Mouse (Mus musculus): ENCODE data around the gene Tbc1d1. TPM values are rescaled to one million over a fixed set of nuclear protein-coding genes. Genes with fewer than 3 reads are reported as not detected.

Gene Tbc1d1
- total and polyA plus RNA-seq, 3 experiments, result 26.0 to 38.6 (median 31.9) TPM

DNA sequence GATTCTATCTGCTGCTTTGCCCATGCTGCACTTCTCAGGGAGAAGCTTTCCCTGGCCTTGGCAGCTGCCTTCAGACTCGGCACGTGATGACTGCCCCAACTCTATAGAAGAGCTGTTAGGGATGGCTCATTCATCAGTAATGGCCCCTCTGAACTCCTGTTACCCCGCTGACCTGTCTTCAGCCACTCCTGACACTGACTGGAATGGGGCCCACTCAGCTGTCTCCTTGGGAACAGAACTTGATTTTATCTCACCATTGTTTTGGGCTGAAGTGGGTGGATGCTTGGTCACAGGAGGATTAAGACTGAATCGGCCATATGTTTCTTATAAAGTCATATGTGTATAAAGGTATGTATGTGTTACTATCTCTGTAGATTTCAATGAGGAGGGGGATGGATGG is 145.1 kb downstream of the Tbc1d1 start:
- Histone ChIP-seq H3K4me1 (ENCODE audit: control insufficient read depth in 1 of 2, insufficient read depth in 2 of 2) (peaks cover 17 to 48% of the 10 kb centered on the region in 2 experiments), H3K4me3 (replicated peaks in 1 of 3; ENCODE audit: low read depth in 2 of 3, low read length in 2 of 3, poor library complexity in 1 of 3) (no peak overlapping the region), H3K36me3 (replicated peaks in 1 of 2; ENCODE audit: control insufficient read depth in 1 of 2, insufficient read depth in 1 of 2, low read length in 1 of 2) (peaks cover 8 to 66% of the 10 kb centered on the region in 2 experiments), H3K27ac (ENCODE audit: insufficient read depth, low read depth) (no peak overlapping the region), H3K4me2 (ENCODE audit: insufficient read depth, low read depth, poor library complexity, severe bottlenecking) (no peak overlapping the region), H3K9ac (ENCODE audit: insufficient read depth, low read depth) (no peak overlapping the region), H3K9me3 (replicated peaks; ENCODE audit: low read length) (no peaks in the 10 kb centered on the region), H3K27me3 (replicated peaks) (no peaks in the 10 kb centered on the region), H3K79me2 (replicated peaks; ENCODE audit: control insufficient read depth, extremely low read depth, insufficient read depth, poor library complexity, severe bottlenecking) (no peaks in the 10 kb centered on the region)
- in situ Hi-C loops (cut with MboI; ENCODE audit: low pct_ligation_motif_present, low pct_unique_long_range_greater_than_20kb, low sequenced_read_pairs), result no loop called here
- no peak for DNase-seq (ENCODE audit: extremely low read depth)
- TF ChIP-seq PAX5 (IDR thresholded peaks at IDR 0.05; ENCODE audit: low read length) (no peak), MXI1 (IDR thresholded peaks at IDR 0.05; ENCODE audit: low read depth, low read length) (no peak), CHD1 (IDR thresholded peaks at IDR 0.05; ENCODE audit: low read depth, low read length) (no peak), HCFC1 (IDR thresholded peaks at IDR 0.05; ENCODE audit: low read depth, low read length) (no peak), EP300 (IDR thresholded peaks at IDR 0.05; ENCODE audit: low read length) (no peak), RCOR1 (conservative IDR thresholded peaks at IDR 0.05; ENCODE audit: low read depth, low read length) (no peak), CTCF (conservative IDR thresholded peaks at IDR 0.05 in 1 of 2, IDR thresholded peaks at IDR 0.05 in 1 of 2; ENCODE audit: low read depth in 2 of 2, low read length in 2 of 2) (no peak), MAZ (IDR thresholded peaks at IDR 0.05; ENCODE audit: low read depth, low read length) (no peak), IRF4 (IDR thresholded peaks at IDR 0.05; ENCODE audit: low read depth, low read length) (no peak), UBTF (IDR thresholded peaks at IDR 0.05; ENCODE audit: low read depth, low read length) (no peak), SIN3A (IDR thresholded peaks at IDR 0.05; ENCODE audit: low read length) (no peak)
- dilution Hi-C loops (cut with MboI; ENCODE audit: extremely low pct_ligation_motif_present, extremely low pct_unique_long_range_greater_than_20kb, low sequenced_read_pairs), result no loop called here

GRCm38 (mm10) chr5:64307289-64307688 is 151.2 kb downstream of the Tbc1d1 start:
- no peak for TF ChIP-seq POLR2A (IDR thresholded peaks at IDR 0.05; ENCODE audit: low read depth, low read length)
- in situ Hi-C loops (cut with MboI; ENCODE audit: low pct_ligation_motif_present, low pct_unique_long_range_greater_than_20kb, low sequenced_read_pairs), result no loop called here
- no peaks in the 10 kb centered on the region; the same call in 1 of the 2 replicates for H3K79me2 ChIP-seq (replicated peaks; ENCODE audit: control insufficient read depth, extremely low read depth, insufficient read depth, poor library complexity, severe bottlenecking)
- DNase-seq (ENCODE audit: extremely low read depth), result no peak
- no peak overlapping the region for H3K4me3 ChIP-seq (replicated peaks in 1 of 3; ENCODE audit: low read depth in 2 of 3, low read length in 2 of 3, poor library complexity in 1 of 3)
- H3K27me3 ChIP-seq (replicated peaks), result no peaks in the 10 kb centered on the region
- H3K9me3 ChIP-seq (replicated peaks; ENCODE audit: low read length), result no peaks in the 10 kb centered on the region
- H3K9ac ChIP-seq (ENCODE audit: insufficient read depth, low read depth), result no peak overlapping the region
- dilution Hi-C loops (cut with MboI; ENCODE audit: extremely low pct_ligation_motif_present, extremely low pct_unique_long_range_greater_than_20kb, low sequenced_read_pairs), result no loop called here
- H3K4me2 ChIP-seq (ENCODE audit: insufficient read depth, low read depth, poor library complexity, severe bottlenecking), result no peak overlapping the region
- H3K36me3 ChIP-seq (replicated peaks in 1 of 2; ENCODE audit: control insufficient read depth in 1 of 2, insufficient read depth in 1 of 2, low read length in 1 of 2), result peaks cover 14 to 63% of the 10 kb centered on the region in 2 experiments
- H3K4me1 ChIP-seq (ENCODE audit: control insufficient read depth in 1 of 2, insufficient read depth in 2 of 2), result peaks cover 0 to 9% of the 10 kb centered on the region in 2 experiments; a peak in 1 of 4 replicates
- H3K27ac ChIP-seq (ENCODE audit: insufficient read depth, low read depth), result no peak overlapping the region

GRCm38 (mm10) chr5:64312295-64312694 is 156.2 kb downstream of the Tbc1d1 start:
- Histone ChIP-seq H3K79me2 (replicated peaks; ENCODE audit: control insufficient read depth, extremely low read depth, insufficient read depth, poor library complexity, severe bottlenecking) (no peaks in the 10 kb centered on the region; the same call in 1 of the 2 replicates), H3K4me1 (ENCODE audit: control insufficient read depth in 1 of 2, insufficient read depth in 2 of 2) (no peaks in the 10 kb centered on the region), H3K27ac (ENCODE audit: insufficient read depth, low read depth) (no peak overlapping the region), H3K4me3 (replicated peaks in 1 of 3; ENCODE audit: low read depth in 2 of 3, low read length in 2 of 3, poor library complexity in 1 of 3) (no peak overlapping the region), H3K4me2 (ENCODE audit: insufficient read depth, low read depth, poor library complexity, severe bottlenecking) (no peak overlapping the region), H3K9me3 (replicated peaks; ENCODE audit: low read length) (no peaks in the 10 kb centered on the region), H3K9ac (ENCODE audit: insufficient read depth, low read depth) (no peak overlapping the region), H3K27me3 (replicated peaks) (no peaks in the 10 kb centered on the region), H3K36me3 (replicated peaks in 1 of 2; ENCODE audit: control insufficient read depth in 1 of 2, insufficient read depth in 1 of 2, low read length in 1 of 2) (peaks cover 25 to 77% of the 10 kb centered on the region in 2 experiments)
- in situ Hi-C loops (cut with MboI; ENCODE audit: low pct_ligation_motif_present, low pct_unique_long_range_greater_than_20kb, low sequenced_read_pairs), result no loop called here
- dilution Hi-C loops (cut with MboI; ENCODE audit: extremely low pct_ligation_motif_present, extremely low pct_unique_long_range_greater_than_20kb, low sequenced_read_pairs), result no loop called here
- no peak for DNase-seq (ENCODE audit: extremely low read depth)
- TF ChIP-seq NELFE (IDR thresholded peaks at IDR 0.05; ENCODE audit: low read depth, low read length) (no peak), EP300 (IDR thresholded peaks at IDR 0.05; ENCODE audit: low read length) (no peak), MAX (IDR thresholded peaks at IDR 0.05; ENCODE audit: low read length) (no peak), JUN (IDR thresholded peaks at IDR 0.05; ENCODE audit: insufficient read depth, low read depth, low read length) (no peak), USF1 (IDR thresholded peaks at IDR 0.05; ENCODE audit: low read depth, low read length) (no peak), BHLHE40 (IDR thresholded peaks at IDR 0.05; ENCODE audit: low read depth, low read length) (no peak), ETS1 (conservative IDR thresholded peaks at IDR 0.05; ENCODE audit: low read depth, low read length) (no peak), MYC (IDR thresholded peaks at IDR 0.05; ENCODE audit: low read depth, low read length) (no peak), E2F4 (IDR thresholded peaks at IDR 0.05; ENCODE audit: insufficient replicate concordance, low read depth, low read length) (no peak)
